Mouse (Mus musculus): ENCODE data around the gene Pcsk1.

GRCm38 (mm10) chr13:75163408-75163807, 73.8 kb downstream of the Pcsk1 start:
- TF ChIP-seq CTCF (IDR thresholded peaks at IDR 0.05; ENCODE audit: low read depth, low read length) = no peak
- TF ChIP-seq POLR2A (IDR thresholded peaks at IDR 0.05; ENCODE audit: extremely low read depth, insufficient read depth, low read length) = no peak
